Mouse (Mus musculus) central nervous system, embryonic 18 days (tissue): ENCODE measurements around the gene Jkamp. TPM values are rescaled to one million over a fixed set of nuclear protein-coding genes. Genes with fewer than 3 reads are reported as not detected.

Experiments used
- polyA plus RNA-seq: library from polyadenylated mRNA; depleted of rRNA; stranded (reverse); fragments of >200 nt; gene quantifications from 2 replicates; pipeline ENCODE4 v1.2.3, GENCODE M21; 2012; rRNA removed

Jkamp gene
- 107 and 111 TPM in 2 replicates for polyA plus RNA-seq

DNA sequence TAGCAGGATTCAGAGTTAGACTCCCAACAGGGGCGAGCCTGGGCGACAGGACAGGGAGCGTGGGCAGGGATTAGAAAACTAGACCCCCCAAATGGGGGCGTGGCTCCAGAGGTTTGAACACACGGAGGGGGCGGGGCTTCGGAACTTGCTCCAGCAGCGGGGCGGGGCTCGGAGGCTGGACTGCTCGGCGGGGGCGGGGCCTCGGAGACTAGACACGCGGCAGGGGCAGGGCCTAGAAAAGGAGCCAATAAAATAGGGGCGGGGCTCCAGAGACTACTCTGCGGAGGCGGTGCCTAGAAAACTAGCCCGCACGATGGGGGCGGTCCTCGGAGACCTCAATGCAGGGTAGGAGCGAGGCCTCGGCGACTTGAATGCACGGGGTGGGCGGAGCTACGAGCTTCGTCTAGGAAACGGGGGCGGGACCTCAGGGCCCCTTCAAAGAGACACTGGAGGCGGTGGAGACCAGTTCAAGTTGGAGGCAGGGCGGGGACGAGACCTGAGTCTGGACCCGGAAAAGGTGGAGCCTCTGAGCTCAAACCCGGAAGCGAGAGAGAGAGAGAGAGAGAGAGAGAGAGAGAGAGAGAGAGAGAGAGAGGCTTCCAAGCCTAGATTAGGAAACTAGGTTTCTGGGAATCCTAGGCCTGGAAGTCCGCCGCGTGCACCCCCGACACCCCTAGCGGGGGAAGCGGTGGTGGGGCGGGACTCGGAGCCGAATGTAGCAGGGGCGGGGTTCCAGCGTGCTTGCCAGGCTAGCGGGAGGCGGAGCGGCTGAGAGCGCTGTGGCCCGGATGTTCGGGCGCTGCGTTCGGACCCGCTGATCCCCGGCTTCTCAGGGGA lies at the start of gene Jkamp, which contains the start of gene L3hypdh:
TSS of gene Jkamp (plus strand) at position 261 of the 837 bp plus-strand sequence.
TSS of gene L3hypdh (minus strand) at position 111 of the 837 bp plus-strand sequence.

DNA sequence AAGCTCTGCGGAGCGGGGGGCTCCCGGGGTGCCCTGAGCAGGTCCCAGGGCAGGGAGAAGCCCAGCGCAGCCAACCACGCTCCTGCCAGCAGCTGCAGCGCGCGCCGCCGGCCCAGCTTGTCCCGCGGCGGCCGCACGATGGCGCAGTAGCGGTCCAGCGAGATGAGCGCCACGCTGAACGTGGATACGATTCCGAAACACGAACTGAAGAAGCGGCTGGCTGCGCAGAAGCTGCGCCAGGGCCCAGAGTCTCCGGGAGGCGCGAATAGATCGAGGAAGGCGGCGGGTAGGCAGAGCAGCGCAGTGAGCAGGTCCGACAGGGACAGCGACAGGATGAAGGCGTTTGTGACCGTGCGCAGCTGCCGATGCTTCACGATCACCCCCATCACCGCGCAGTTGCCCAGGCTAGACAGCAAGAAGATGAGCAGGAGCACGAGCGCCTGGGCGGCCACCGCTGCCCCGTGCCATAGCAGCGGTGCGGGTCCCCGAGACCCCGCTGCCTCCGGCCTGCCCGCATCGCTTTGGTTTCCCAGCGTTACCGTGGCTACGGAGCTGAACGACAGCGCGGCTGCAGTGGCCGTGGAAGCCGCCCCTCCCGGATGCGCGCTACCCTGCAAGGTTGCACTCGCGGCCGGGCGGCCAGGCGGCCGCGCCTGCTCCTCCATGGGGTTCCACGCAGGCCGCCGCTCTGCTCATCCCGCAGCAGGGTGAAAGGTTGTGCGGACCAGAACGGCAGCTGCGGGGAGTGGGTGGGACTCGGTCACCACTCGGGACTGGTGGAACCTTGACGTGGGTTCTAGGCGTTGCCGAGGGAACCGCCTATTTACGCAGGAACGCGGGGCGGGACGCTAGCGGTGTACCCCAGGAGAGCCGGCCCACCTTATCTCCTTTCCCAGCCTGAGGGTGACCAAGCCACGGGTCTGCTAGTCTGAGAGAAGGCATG lies 14.8 kb upstream of the Jkamp start, which contains the start of gene Gpr135:
TSS of gene Gpr135 (minus strand) at position 799 of the 943 bp plus-strand sequence.

Other genes with a start within 250 kb of the Jkamp start
- 12.6 and 14.0 TPM in 2 replicates for gene Gpr135, start 14.5 kb upstream of the Jkamp start, polyA plus RNA-seq
- gene L3hypdh, start 150 bp upstream of the Jkamp start, polyA plus RNA-seq, result 13.0 and 13.9 TPM in 2 replicates
- not detected in 2 replicates for gene Ccdc175, start 99.4 kb downstream of the Jkamp start, polyA plus RNA-seq